Mouse (Mus musculus) frontal cortex, postnatal 25 days (tissue): Measurements from ENCODE around the gene Nubp2.
A peak's percentile ranks its signal among the peaks of the same experiment; 100 is the strongest.

Source experiments
- DNase-seq, 2 experiments: peaks; one replicate each; pipeline ENCODE4 v3.0.0; 2022; ENCODE audit warnings: low spot score in 2 of 2

Nubp2 gene

GRCm38 (mm10) chr17:24860076-24860475 is 26.1 kb downstream of the Nubp2 start:
- no peak for DNase-seq

GRCm38 (mm10) chr17:24858967-24859366 is 27.2 kb downstream of the Nubp2 start:
- no peak for DNase-seq

- DNase-seq, result no peak
These were observed 28.2 kb downstream of the Nubp2 start for GRCm38 (mm10) chr17:24857831-24858470.

DNA sequence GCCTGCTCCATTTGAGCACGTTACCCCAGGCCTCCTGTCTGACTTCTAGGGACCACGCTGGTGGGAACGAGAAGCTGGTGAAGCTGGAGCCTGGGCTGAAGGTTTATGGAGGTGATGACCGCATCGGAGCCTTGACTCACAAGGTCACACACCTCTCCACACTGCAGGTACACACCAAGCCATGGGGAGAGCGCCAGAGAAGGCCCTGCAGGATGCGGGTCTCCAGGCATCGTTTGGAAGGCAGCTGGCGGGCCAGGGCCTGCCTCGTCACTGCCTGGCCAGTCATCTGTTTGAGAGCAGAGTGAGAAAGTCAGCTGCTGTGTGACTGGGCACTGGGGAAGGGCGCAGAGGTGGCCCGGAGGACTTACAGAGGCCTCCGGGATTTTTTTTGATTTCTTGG is 29.6 kb downstream of the Nubp2 start:
- DNase-seq, result no peak

GRCm38 (mm10) chr17:24855838-24856464 is 30.2 kb downstream of the Nubp2 start:
- DNase-seq, result no peak

DNA sequence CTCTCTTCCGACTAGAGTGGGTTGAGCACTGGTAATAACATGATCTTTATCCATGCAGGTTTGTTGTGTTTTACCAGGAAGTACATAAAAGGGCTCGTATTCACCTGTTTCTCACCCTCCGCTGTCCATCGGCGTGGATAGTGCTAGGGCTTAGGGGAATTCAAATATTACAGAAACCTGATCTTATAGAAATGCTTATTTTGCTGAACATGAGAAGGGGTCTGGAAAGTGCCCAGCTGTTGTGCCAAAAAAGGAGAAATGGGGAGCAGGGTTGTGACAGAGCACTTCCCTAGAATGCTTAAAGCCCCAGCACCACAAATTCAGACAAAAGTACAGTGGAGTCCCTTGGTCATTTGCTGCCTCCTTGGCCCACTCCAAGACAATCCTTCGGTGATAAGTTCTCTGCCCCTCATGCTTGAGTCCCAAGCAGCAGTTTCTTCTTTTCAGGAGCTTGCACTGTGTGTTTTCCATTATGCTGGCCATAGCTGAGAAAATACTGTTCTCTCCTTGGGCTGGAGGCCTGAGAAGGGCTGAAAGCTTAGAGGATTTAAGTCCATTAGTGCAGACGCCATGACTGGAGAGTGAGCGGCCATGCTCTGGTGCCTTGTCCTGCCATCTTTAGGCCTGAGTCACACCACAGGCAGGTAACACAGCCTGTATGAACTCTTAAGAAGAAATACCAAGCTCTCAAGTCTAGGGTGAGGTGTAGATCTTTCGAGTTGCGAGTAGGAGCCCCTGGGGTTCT is 34.6 kb downstream of the Nubp2 start:
- DNase-seq, result no peak

- DNase-seq, result no peak
These were observed 35.4 kb downstream of the Nubp2 start for GRCm38 (mm10) chr17:24850773-24851127.

GRCm38 (mm10) chr17:24850065-24850772 is 35.9 kb downstream of the Nubp2 start, which contains the start of gene Fahd1:
TSS of gene Fahd1 (minus strand) at chr17:24850364.
- peak; percentile 89 to 91 for DNase-seq

DNA sequence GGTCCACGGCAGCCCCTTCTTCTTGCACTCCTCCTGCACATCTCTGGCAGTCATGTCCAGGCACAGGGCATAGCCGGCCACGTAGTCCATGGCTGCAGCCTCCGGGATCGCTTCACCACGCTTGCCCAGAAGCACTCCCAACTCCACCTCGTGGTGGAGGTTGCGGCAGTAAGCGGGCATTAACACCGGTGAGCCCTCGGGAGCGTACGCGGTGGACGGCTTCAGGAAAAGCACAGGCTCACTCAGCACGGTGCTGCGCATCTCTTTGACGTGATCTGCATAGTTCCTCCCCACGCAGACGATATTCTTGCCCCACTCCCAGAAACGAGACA is 36.5 kb downstream of the Nubp2 start:
- no peak for DNase-seq

- no peak for DNase-seq
These were observed 37.5 kb downstream of the Nubp2 start for GRCm38 (mm10) chr17:24848600-24849031.

GRCm38 (mm10) chr17:24847386-24847785 is 38.8 kb downstream of the Nubp2 start:
- DNase-seq, result no peak

DNA sequence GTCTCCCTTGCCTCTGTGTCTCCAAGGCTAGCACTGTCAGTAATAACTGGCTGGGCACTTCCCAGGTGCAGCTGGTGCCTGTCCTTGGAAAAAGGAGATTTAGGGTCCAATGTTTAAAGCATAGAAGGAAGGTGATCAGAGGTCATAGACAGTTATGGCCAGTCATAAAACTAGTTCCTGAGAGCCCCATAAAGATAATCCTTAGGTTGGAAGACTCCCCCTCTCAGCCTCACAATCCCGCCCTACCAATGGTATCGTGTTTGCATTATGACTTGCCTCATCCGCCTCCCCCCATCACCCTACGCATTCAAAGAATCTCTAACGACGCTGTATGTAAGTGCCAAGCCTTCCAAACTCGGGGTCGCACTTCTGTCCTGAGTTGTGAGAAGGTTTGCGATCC is 41.6 kb downstream of the Nubp2 start:
- DNase-seq, result no peak

GRCm38 (mm10) chr17:24842631-24843030 is 43.5 kb downstream of the Nubp2 start:
- DNase-seq, result no peak

DNA sequence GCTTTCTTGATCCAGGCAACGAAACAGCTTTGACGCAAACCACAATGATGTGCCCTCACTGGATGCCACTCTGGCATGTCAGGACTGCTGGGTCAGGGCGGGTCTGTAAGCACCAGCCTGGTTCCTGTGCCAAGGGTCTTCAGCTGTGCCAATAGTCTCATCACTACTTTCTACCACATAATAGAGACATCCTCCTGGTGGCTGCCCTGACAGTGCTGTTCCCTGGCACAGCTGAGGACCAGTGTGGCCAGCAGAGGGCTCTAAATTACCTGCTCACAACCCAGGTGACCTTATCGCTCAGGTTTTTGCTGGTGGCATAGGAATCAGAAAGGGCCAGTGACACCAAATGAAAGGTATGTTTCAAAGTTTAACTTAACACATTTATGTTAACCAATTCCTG is 45.0 kb downstream of the Nubp2 start:
- DNase-seq, result no peak

DNA sequence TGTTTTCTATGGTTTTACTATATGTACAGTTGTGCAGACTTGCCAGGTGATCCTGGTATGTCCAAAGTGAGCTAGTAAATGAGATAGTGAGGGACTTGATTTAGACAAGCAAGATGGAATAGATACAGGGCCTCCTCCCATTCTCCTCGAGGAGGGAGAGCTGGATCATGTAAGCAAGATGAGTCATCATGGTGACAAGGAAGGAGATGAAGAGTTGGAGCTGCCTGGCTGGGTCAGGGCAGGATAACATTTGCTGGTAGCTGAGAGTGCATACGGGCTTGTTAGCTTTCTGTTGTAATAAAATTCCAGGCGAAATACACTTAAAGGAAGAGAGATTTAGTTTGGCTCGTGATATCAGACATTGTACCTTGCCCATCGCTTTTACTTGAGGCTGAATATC is 45.8 kb downstream of the Nubp2 start:
- no peak for DNase-seq

GRCm38 (mm10) chr17:24839842-24840241 is 46.3 kb downstream of the Nubp2 start, which contains the start of gene Hagh:
TSS of gene Hagh (plus strand) at chr17:24840143.
- DNase-seq, result no peak
